Mouse (Mus musculus): ENCODE results near the gene Flot2. TPM values are rescaled to one million over a fixed set of nuclear protein-coding genes. Genes with fewer than 3 reads are reported as not detected.

The Flot2 gene
- polyA plus RNA-seq, 3 experiments from 2014 or later = 21.3 to 36.0 (median 24.7) TPM

GRCm38 (mm10) chr11:78062563-78062962, 24.8 kb downstream of the Flot2 start:
- no peak for ATAC-seq

DNA sequence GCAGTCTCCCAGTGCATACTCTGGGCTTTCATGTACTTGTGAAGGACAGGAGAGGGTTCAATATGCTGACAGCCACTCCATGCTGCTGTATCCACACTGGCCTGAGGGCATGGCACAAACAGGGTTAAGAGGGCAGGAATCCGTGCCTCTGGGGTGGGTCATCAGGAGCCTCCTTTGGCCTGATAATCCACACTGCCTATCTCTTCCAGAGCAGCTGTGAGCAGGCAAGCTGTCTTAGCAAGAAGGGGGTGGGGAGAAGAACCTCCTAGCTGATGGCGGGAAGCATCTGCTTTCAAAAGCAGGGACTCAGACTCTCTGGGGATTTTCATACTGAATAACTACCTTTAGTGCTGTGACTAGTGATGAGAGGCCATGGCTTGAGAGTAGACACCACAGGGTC, 28.2 kb downstream of the Flot2 start:
- ATAC-seq = no peak

DNA sequence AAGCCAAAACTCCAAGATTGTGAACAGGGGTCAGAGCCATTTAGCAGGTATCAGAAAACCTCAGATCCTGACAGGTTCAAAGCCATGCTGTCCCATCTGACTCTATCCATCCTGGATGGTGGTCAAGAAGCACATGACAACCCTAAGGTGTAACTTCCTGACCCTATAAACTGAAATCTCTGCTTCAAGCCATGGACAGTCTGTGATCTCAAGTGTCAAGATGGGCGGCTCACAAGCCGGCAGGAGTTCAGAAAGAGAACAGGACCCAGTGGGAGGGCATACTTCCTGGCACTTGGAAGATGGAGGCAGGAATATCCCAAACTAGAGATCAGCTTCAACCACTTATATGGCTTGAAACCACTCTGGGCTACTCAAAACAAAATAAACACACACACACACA, 28.9 kb downstream of the Flot2 start:
- ATAC-seq = no peak

- ATAC-seq = no peak
Measured at GRCm38 (mm10) chr11:78067566-78067965, 29.8 kb downstream of the Flot2 start.

DNA sequence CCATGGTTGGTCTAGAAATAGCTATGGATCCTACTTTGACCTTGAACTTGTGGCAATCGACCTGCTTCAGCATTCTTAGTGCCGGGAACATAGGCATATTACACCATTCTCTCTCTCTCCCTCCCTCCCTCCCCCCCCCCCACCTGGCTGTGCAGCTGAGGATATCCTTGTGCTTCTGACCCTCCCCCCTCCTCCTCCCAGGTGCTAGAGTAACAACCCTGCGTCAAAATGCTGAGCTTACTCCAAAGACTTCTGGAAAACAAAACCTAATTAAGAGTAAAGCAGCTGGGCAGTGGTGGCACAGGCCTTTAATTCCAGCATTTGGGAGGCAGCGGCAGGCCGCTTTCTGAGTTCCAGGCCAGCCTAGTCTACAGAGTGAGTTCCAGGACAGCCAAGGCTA, 31.4 kb downstream of the Flot2 start:
- ATAC-seq = no peak

DNA sequence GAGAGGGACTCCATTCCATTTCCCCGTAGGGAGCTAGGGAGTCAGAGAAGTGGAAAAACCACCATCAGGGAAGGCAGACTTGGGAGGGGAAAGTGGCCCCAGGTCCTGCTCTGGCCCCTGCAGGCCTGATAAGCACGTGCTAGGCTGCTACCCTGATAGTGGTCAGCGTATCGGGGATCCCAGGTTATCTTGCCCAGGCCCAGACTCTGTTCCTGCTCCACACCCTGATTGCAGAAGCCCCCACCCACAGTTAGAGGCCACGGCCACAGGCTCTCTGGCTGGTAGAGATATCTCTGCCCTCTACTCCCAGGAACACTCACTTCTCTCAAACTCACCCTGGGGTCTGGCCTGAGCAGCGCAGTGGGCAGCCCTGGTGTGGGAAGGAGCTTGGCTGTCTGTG, 31.9 kb downstream of the Flot2 start:
- ATAC-seq = no peak

GRCm38 (mm10) chr11:78071938-78072337, 34.2 kb downstream of the Flot2 start:
- no peak for ATAC-seq

- ATAC-seq = no peak
Measured at GRCm38 (mm10) chr11:78072425-78073130, 34.8 kb downstream of the Flot2 start.

GRCm38 (mm10) chr11:78073577-78074276, 36.0 kb downstream of the Flot2 start:
- no peak for ATAC-seq

GRCm38 (mm10) chr11:78074277-78074652, 36.5 kb downstream of the Flot2 start:
- ATAC-seq = no peak

GRCm38 (mm10) chr11:78074666-78075065, 36.9 kb downstream of the Flot2 start:
- no peak for ATAC-seq

GRCm38 (mm10) chr11:78079961-78080921, 42.5 kb downstream of the Flot2 start, which contains the start of gene Eral1:
Eral1 (minus strand) TSS chr11:78080383.
- ATAC-seq = peak; percentile 98

GRCm38 (mm10) chr11:78083595-78083994, 45.9 kb downstream of the Flot2 start:
- no peak for ATAC-seq

DNA sequence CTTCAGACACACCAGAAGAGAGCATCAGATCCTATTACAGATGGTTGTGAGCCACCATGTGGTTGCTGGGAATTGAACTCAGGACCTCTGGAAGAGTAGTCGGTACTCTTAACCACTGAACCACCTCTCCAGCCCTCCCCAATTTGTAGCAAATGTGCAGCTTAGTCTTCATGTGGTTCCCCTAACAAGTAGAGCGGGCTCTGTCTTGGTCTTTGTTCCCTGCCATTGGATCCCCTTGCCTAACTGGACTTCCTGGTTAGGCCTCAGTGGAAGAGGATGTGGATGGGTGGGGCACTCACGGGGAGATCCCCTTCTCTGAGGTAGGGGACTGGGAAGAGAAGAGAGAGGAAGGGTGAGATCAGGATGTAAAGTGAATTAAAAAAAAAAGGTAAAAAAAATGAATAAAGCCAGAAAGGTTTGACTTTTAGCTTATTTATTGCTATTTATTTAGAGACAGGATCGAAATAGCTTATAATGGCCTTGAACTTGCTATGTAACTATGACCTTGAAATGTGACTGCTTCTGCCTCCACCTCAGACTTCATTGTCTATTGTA, 49.3 kb downstream of the Flot2 start:
- no peak for ATAC-seq

GRCm38 (mm10) chr11:78087756-78088281, 50.1 kb downstream of the Flot2 start:
- no peak for ATAC-seq

DNA sequence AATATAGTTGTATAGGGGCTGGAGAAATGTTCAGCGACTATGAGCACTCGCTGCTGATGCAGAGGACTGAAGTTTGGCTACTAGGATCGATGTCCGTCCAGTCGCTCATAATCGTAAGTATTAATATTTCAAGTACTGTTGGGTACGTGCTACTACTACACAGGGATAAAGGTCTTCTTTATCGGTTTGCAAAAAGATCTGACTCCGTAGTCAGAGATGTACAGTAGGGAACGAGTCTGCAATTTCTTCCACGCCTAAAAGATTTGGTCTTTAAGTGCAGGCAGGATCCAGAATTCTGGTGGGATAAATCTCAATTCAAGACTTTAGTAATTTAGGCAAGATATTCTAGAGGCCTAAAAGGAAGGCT, 56.4 kb downstream of the Flot2 start:
- peak; percentile 20 for ATAC-seq

- peak; percentile 88 for ATAC-seq
Measured at GRCm38 (mm10) chr11:78094504-78095143, 56.9 kb downstream of the Flot2 start, which contains the start of gene Fam222b. Fam222b (plus strand) TSS chr11:78094660.

- ATAC-seq = no peak
Measured at GRCm38 (mm10) chr11:78095144-78095516, 57.4 kb downstream of the Flot2 start.

- ATAC-seq = no peak
Measured at GRCm38 (mm10) chr11:78097077-78097476, 59.3 kb downstream of the Flot2 start.

GRCm38 (mm10) chr11:78100746-78101145, 63.0 kb downstream of the Flot2 start:
- no peak for ATAC-seq

- no peak for ATAC-seq
Measured at GRCm38 (mm10) chr11:78102142-78102541, 64.4 kb downstream of the Flot2 start.
